ENCODE assay signal across 26 mouse cellular contexts in genomic region chr5:106706363-106706762, GRCm38 (mm10).
"Had no signal": no experiment of that assay in that cellular context is flagged by ENCODE, and none has a peak within 500 bp of the region (broad histone marks: within the 10 kb centered on the region; RNA-seq: fewer than 3 reads in every experiment).

No protein-coding gene starts in this region.

- H3K27me3 ChIP-seq: heart, embryonic 13.5 days; heart, embryonic 15.5 days; hindbrain, embryonic 12.5 days; intestine, embryonic 15.5 days; limb, embryonic 12.5 days had no signal

- H3K9ac ChIP-seq: forebrain, postnatal 0 days; heart, embryonic 13.5 days; heart, embryonic 15.5 days; hindbrain, embryonic 12.5 days; hindbrain, embryonic 14.5 days; intestine, embryonic 15.5 days; limb, embryonic 12.5 days had no signal

- H3K4me3 ChIP-seq: gastrocnemius, adult 2 months; heart, adult 2 months; heart, embryonic 13.5 days; heart, embryonic 15.5 days; hindbrain, embryonic 10.5 days; hindbrain, embryonic 12.5 days; intestine, embryonic 15.5 days; layer of hippocampus, adult 2 months; left cerebral cortex, adult 2 months; limb, embryonic 10.5 days; limb, embryonic 12.5 days had no signal

- H3K9me3 ChIP-seq: heart, embryonic 15.5 days; intestine, embryonic 15.5 days; limb, embryonic 10.5 days; limb, embryonic 12.5 days had no signal

- DNase-seq: forebrain, postnatal 0 days; gastrocnemius, adult 2 months; gastrocnemius, postnatal 10 days; gastrocnemius, postnatal 25 days; heart, adult 2 months; heart, postnatal 14 days; heart, postnatal 4 days; kidney, adult 18-20 months; kidney, adult 8-10 months; kidney, postnatal 10 days; kidney, postnatal 25 days; kidney, postnatal 4 days had no signal

- H3K4me2 ChIP-seq: heart, embryonic 11.5 days; heart, embryonic 13.5 days; heart, embryonic 15.5 days; hindbrain, embryonic 12.5 days; hindbrain, embryonic 14.5 days; intestine, embryonic 15.5 days; limb, embryonic 12.5 days had no signal

- H3K36me3 ChIP-seq: heart, embryonic 13.5 days; heart, embryonic 15.5 days; hindbrain, embryonic 10.5 days; hindbrain, embryonic 12.5 days; intestine, embryonic 15.5 days; limb, embryonic 10.5 days; limb, embryonic 12.5 days had no signal

- H3K27ac ChIP-seq: gastrocnemius, adult 2 months; heart, adult 2 months; heart, embryonic 13.5 days; heart, embryonic 15.5 days; hindbrain, embryonic 10.5 days; hindbrain, embryonic 12.5 days; hindbrain, embryonic 14.5 days; intestine, embryonic 15.5 days; layer of hippocampus, adult 2 months; left cerebral cortex, adult 2 months; limb, embryonic 10.5 days; limb, embryonic 12.5 days had no signal

- ATAC-seq: forebrain, postnatal 0 days; hindbrain, embryonic 16.5 days; inflammation-experienced regulatory T-cells, adult 6 months; intestine, embryonic 15.5 days; intestine, postnatal 0 days had no signal
